Mouse (Mus musculus) gastrocnemius, postnatal 10 days (tissue): ENCODE measurements around the gene Gm17571. TPM values are rescaled to one million over a fixed set of nuclear protein-coding genes. Genes with fewer than 3 reads are reported as not detected.

Experiments used
- DNase-seq: peaks from one replicate; pipeline ENCODE4 v3.0.0; 2021; ENCODE audit warnings: mixed read lengths
- total RNA-seq, 2 experiments: library from RNA; stranded (reverse); gene quantifications; 2 replicates each; pipeline ENCODE4 v1.2.3; 2021

The Gm17571 gene
- total RNA-seq, 2 experiments from 2014 or later: not detected

DNA sequence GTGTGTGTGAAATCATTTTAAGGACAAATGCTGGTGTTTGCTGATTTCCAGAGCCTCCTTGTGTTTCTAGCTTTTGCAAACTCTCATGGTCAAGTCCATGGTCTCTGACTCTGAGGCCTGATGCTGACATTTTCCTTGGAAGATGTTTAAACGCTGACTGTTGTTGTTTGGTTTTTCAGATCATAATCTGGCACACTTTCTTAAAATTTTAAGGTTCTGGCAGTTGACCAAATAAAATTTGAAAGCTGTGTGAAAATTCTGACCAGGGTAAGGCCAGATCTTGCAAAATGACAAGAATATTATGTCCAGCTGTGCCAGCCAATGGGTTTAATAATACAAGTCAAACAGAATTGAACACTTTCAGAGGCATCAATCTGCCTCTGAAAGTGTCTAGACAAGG is 8.7 kb upstream of the Gm17571 start:
- no peak for DNase-seq

DNA sequence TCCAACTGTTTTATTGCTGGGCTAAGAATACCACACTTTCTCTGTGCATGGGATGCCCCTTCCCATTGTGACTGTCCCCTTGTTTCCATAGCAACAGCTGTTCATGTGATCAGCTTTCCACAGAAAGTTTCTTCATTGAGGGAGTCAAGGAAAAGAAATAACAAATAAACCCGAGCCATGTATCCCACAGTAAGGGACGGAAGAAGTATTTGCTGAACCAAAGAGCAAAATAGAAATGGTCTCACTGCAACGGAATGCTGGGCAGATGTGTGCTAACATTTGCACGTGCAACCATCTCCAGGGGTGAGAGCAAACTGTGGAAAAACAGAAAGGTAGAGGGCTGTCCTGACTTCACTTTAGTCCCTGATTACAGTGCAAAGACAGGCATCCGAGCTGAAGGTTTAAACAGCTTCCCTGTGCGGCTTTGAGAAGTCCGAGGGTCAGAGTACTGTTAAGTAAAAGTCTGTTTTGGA is 8.1 kb upstream of the Gm17571 start:
- DNase-seq: no peak

DNA sequence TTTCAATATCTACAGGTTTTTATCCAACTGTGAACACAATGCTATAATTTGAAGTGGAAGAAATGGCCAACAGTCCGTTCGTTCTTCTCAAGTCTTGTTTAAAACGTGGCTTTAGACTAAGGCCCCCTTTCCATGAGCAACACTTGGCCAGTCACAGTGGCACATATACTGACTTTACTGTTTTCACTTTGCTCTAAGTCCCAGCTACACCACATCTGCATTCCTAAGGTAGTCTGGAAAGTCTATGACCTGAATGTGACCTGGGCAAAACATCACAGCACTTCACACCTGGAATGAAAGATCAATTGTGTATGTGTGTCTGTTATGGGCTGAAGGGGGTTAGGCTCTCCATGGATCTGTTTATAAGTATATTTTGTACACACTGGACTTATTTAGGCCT is 2.2 kb upstream of the Gm17571 start:
- DNase-seq: no peak

DNA sequence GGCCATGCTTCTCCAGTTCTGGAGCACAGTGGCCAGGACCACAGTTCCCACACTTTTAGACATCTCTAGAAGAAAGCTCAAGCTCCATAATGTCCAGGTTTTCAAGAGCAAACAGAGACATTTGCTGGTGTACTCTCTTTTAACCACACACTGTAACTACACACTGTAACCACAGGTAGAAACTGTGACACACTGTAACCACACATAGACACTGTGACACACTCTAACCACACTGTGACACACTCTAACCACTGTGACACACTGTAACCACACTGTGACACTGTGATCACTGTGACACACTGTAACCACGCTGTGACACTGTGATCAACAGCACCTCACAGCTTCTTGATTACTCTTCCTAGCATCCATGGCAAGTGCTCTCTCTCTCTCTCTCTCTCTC is 317 bp downstream of the Gm17571 start:
- DNase-seq: no peak

DNA sequence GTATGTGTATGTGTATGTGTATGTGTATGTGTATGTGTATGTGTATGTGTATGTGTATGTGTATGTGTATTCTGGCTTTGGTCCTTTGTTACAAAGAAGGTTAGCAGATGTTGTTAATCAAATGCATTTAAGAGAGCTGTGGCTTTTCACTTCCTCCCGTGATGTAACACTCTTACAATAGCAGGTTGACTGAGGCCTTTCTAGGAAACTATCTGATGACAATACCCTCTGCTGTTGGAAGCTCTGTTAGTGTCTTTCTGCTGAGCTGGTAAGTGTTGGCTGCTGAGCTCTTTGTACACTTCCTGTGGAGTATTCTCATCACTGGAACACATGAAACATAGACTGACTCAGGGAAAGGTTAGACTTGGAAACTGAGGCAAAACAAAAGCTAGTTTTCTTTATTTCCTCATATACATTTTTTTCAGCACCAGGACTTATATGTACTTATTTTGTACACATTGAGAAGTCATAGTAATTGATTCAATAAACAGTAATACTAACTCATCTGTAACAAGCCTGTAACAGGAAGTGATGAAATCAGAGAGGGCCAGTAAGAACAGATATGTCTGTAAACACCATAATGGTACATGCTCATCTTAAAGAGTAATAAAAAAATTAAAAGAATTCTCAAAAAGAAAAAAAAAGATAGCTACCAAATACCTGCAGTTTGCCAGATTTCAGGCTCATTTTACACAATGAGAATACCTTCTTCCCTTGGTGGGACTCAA is 2.9 kb downstream of the Gm17571 start:
- no peak for DNase-seq

DNA sequence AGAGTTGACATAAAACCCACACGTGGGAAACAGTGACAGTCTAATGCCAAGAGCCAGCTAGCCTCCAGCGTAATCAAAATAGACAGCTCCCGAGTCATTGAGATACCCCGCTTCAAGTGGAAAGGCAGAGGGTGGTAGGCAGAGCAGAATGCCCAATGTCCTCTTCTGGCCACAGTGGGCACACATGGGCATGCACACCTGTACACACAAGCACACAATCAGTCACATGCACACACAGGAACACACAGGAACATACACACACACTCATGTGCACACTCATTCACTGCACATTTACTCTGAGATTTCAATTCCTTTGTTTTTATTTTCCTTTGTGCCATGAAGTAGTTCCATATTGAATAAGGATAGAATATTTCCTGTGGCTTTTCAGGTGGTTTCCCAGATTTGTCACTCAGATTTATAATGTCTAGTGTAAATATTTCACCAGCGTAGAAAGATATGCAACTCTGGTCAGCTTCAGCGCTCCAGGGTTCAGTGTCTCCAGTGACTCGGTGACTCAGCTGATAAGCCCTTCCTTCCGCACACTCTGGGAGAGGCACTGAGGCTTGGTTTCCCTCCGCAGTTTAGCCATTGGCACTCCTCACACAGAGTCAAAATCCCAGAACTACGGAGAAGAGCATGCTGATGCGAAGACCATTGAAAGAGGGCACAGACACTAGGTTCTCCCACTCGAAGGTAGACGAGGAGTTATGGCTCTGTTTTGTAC is 4.4 kb downstream of the Gm17571 start:
- DNase-seq: no peak

DNA sequence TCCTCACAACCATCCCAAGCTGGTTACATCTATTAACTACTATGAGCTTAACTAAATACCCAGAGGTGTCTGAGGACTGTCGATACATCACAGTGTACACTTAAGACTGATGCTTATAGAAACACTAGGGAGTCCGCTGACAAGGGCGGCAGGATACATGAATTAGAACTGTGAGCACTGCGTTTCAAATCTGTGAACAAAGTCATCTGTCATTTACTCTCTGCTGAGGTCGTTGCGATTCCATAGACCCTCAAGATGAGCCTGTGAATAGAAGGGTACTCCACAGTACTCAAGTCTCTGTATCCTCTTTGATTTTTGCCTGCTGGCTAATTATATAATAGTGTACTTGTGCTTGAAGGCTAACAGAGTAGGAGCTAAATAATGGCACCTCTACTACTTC is 5.6 kb downstream of the Gm17571 start:
- no peak for DNase-seq

DNA sequence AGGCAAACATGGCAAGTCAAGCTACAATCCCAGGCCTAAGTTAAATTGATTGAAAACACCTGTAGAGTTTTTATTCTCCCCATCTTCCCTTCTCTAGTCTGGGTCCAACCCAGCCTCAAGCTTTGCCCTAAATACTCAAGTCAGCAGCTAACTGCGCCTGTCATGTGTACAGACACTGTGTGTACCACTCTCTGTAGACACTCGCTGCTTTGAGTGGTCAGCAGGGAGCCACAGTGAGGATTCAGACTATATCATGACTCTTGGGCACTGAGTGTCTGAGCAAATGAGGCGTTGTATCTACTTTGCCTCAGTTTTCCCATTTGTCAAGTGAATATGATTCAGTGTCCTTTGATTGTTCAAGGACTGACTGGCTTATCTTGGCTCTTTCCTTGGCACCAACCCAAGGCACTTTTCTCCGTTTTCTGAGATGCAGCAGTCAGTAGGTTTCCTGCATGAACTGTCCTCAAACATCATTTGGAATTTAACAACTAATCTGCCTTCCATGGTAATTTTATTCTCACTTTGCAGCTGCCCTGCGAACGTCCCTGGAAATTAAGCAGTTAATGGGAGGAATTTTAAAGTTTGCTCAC is 13.0 kb downstream of the Gm17571 start:
- DNase-seq: no peak

DNA sequence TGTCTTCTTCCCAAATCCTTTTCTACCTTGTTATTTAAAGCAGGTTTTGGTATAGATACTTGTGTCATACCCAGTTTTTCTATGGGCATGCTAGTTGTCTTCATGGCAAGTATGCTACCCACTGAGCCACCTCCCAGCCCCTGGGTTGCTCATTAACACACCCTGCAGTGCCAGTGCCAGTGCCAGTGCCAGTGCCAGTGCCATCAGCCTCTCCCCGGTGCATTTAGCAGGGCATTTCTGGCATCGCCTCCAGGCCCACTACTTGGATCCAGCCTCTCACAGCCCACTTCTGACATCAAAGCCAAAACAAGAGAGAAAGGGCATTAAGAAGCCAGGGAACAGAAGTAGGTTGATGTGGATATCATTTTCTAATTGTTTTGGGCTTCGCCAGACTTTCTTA is 14.9 kb downstream of the Gm17571 start:
- DNase-seq: no peak

DNA sequence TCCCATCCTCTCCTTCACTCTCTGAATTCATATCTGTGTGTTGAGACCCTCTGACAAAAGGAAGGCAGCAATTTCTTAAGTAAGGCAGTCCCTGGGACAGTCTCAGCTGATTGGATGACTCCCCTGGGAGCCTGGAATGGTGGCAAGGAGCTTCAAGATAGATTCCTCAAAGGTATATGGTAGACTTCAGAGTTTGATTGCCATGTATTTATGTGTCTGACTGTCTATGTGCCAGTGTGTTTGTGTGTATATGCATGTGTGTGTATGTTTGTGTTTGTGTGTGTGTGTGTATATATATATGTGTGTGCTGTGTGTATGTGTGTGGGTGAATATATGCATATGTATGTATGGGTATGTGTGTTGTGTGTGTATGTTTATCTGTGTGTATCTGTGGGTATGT is 15.8 kb downstream of the Gm17571 start:
- no peak for DNase-seq

DNA sequence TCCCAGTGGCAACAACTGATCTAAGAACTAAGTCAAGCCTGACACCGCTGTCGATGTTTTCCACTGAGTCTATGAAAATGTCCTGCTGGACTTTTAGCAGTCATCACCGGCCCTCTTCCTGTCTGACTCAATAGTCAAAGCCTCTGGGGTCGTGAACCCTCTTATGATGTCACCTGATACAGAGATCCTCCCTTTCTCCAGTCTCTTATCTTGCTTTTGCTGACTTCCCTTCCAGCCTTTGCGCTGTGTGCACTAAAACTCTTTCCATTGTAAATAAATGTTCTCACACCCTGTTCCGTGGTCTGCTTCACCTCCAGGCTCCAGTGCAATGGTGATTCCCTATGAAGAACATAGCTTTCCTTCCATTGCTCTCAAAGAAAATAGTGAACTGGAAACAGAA is 16.3 kb downstream of the Gm17571 start:
- no peak for DNase-seq

DNA sequence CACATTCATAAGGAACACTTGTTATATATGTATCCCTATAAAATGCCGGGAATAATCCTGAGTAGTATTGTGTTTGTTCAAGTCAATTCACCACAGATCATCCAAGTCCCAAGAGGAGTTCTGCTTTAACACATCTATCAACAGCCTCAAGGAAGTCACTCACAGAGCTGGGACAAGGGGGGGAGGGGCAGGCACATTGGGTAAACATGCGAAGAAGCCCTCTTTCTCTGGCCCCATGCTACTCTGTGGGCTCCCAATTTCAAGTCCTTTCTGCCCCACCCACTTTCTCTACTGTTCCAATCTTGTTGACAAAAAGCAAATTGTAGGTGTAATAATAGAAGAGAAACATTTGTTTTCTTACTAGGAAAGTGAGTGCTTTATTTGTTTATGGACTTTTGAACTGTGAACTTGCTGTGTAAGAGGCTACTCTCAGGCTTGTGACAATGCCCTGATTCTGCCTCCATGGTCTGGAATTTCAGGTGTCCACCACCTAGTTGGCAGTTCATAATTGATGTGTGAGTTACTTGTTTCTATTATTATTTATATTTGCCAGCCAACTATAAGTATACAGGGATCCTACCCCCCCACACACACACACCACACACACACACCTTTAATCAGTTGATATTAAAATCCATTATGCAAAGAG is 17.0 kb downstream of the Gm17571 start:
- no peak for DNase-seq

DNA sequence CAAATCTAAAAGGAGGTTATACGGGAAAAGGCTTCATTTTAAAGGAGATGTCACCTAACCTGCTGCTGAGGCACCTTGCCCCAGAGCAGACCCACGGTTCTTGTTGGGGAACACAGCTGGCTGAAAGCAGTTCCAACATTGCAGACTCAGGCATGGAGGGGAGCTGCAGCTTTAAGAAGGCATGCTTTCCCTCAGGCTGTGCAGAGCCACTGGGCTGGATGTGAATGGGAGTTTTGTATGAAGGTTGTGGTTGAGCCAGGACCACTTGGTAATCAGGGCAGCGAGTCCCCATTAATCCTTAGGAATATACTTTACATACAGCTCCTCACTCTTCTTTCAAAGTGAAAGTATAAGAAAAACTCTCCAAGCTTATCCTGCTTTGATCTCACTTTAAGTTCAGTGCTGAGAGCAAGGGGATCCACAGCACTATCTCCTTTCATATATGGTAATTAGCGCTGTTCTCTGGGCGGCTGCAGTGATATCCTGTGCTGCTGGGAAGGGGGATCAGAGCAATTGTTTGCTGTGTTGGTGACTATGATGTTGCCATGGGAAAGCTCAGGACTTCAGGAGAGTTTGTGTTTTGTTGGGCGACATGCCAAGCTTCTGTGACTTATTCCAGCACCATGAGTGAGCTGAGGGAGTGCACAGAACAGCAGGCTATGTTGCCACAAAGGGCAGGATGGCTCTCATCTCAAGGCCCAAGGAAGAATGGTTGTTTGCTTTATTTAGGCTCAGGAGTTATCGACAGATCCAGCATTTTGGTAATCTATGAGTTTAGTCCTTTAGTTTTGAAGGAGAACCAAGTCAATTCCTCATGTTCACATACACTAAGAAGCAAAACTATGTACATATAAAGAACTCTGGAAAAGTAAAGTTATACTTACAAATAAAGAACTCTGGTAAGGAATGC is 21.3 kb downstream of the Gm17571 start:
- peak; percentile 48 for DNase-seq

DNA sequence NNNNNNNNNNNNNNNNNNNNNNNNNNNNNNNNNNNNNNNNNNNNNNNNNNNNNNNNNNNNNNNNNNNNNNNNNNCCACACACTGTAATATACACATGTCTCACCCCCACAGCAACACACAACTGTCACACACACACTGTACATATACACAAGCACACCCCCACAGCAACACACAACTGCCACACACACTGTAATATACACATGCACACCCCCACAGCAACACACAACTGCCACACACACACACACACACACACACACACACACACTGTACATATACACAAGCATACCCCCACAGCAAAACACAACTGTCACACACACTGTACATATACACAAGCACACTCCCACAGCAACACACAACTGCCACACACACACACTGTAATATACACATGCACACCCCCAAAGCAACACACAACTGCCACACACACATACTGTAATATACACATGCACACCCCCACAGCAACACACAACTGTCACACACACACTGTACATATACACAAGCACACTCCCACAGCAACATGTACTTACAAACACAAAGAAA is 32.3 kb downstream of the Gm17571 start:
- no peak for DNase-seq

Other genes starting within 250 kb of the Gm17571 start
- gene Jrkl, start 200.9 kb downstream of the Gm17571 start, total RNA-seq: 1 to 10 TPM; 4.4 to 4.8 TPM
- gene Ccdc82, start 199.8 kb downstream of the Gm17571 start, total RNA-seq: 1 to 10 TPM; 5.0 to 7.7 TPM
- gene Maml2, start 148.8 kb downstream of the Gm17571 start, total RNA-seq: 1 to 10 TPM; 5.6 to 6.8 TPM